Mouse (Mus musculus): ENCODE measurements around the gene Sestd1.

DNA sequence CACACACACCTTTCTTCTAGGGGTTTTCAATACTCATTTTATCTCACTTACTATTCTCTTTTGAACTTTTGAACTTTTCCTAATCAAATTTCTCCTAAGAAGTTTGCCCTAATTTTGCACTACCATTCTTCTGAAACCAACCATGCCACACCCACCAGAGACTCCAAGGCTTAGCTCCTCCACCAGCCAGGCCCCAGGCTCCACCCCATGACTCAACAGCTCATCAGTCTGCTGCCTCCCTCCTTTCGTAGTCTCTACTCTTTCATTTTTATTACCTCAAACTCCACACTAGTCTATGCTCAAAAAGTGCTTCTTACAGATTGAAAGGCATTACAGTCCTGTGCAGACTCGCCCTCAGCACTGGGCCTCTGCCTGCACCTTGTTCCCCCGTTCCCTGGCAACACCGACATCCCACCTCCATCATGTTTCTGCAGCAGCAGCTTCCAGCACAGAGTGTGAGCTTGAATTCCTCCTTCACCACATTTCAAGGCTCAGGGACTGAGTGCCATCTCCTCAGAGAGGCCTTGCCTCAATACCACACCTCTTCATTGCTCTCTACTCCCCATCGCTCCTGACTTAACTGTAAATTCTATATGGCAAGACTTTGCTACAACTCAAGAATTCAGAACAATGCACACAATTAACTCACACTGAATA, 79.3 kb downstream of the Sestd1 start:
- TF ChIP-seq CTCF (IDR thresholded peaks at IDR 0.05; ENCODE audit: insufficient read depth, low read depth, low read length) (no peak), POLR2A (IDR thresholded peaks at IDR 0.05; ENCODE audit: insufficient read depth, low read depth, low read length) (no peak)

Data from olfactory bulb, adult 2 months (tissue).